Mouse (Mus musculus) intestine, embryonic 15.5 days (tissue): ENCODE results near the gene Rpap3. TPM values are rescaled to one million over a fixed set of nuclear protein-coding genes. Genes with fewer than 3 reads are reported as not detected.

Experiments
- ATAC-seq: fragments of 200-750 bp; cut with Nextera tagmentation; 2 replicates; pipeline ENCODE4 v1.8.0; 2017; ENCODE audit warnings: moderate TSS enrichment, moderate library complexity
- H3K27ac ChIP-seq: fragments of 300-500 bp; sonication (generic); 2 replicates; pipeline ENCODE4 v1.5.1; 2015; ENCODE audit warnings: mild to moderate bottlenecking, inconsistent platforms
- H3K27me3 ChIP-seq: fragments of 300-500 bp; sonication (generic); replicated peaks from 2 replicates; pipeline ENCODE4 v1.6.1; 2015; ENCODE audit warnings: inconsistent platforms
- H3K36me3 ChIP-seq: fragments of 300-500 bp; sonication (generic); 2 replicates; pipeline ENCODE4 v1.6.1; 2015; ENCODE audit warnings: inconsistent platforms
- H3K4me1 ChIP-seq: fragments of 300-500 bp; sonication (generic); replicated peaks from 2 replicates; pipeline ENCODE4 v1.6.1; 2015; ENCODE audit warnings: inconsistent platforms
- H3K4me2 ChIP-seq: fragments of 300-500 bp; sonication (generic); replicated peaks from 2 replicates; pipeline ENCODE4 v1.6.1; 2015; ENCODE audit warnings: mild to moderate bottlenecking, inconsistent platforms
- H3K4me3 ChIP-seq: fragments of 300-500 bp; sonication (generic); replicated peaks from 2 replicates; pipeline ENCODE4 v1.5.1; 2015; ENCODE audit warnings: inconsistent platforms
- H3K9ac ChIP-seq: fragments of 300-500 bp; sonication (generic); 2 replicates; pipeline ENCODE4 v1.6.1; 2015; ENCODE audit warnings: inconsistent platforms
- H3K9me3 ChIP-seq: fragments of 300-500 bp; sonication (generic); 2 replicates; pipeline ENCODE4 v1.6.1; 2016; ENCODE audit warnings: inconsistent platforms
- WGBS: fragments of 180-500 bp; shearing (Covaris S2); methylation state at CpG from one replicate; pipeline ENCODE4 v1.1.7; 2015; 5-methylcytosine and 5-hydroxymethylcytosine counted together
- polyA plus RNA-seq: library from polyadenylated mRNA; unstranded; fragments of >200 nt; fragmentation: Nextera tagmentation; extraction: Ambion mirVana; gene quantifications from 2 replicates; pipeline ENCODE4 v1.2.1, GENCODE M21; 2015

Gene Rpap3
- polyA plus RNA-seq, 1 experiment from 2014 or later: 24.0 TPM

GRCm38 (mm10) chr15:97745331-97745730, 39.7 kb upstream of the Rpap3 start:
- no peak overlapping the region for H3K27ac ChIP-seq
- 69% methylated on average over 10 of the region's 10 CpGs for WGBS
- H3K4me1 ChIP-seq: peaks cover 9% of the 10 kb centered on the region
- H3K9ac ChIP-seq: no peak overlapping the region
- no peaks in the 10 kb centered on the region for H3K9me3 ChIP-seq
- H3K27me3 ChIP-seq: no peaks in the 10 kb centered on the region
- H3K4me2 ChIP-seq: no peak overlapping the region
- ATAC-seq: peak; percentile 29; the same call in 1 of the 2 replicates
- no peak overlapping the region for H3K4me3 ChIP-seq
- no peaks in the 10 kb centered on the region for H3K36me3 ChIP-seq

- ATAC-seq: peak; percentile 54
- H3K4me2 ChIP-seq: no peak overlapping the region
- 45% methylated on average over 10 of the region's 10 CpGs for WGBS
- no peak overlapping the region for H3K27ac ChIP-seq
- H3K4me1 ChIP-seq: 0 out of 2 replicates have a peak, but pooled peaks cover 5% of the 10 kb centered on the region
- no peaks in the 10 kb centered on the region for H3K36me3 ChIP-seq
- H3K9ac ChIP-seq: no peak overlapping the region
- no peaks in the 10 kb centered on the region for H3K27me3 ChIP-seq
- no peaks in the 10 kb centered on the region for H3K9me3 ChIP-seq
- no peak overlapping the region for H3K4me3 ChIP-seq
These were observed 39.3 kb upstream of the Rpap3 start for GRCm38 (mm10) chr15:97744930-97745329.

GRCm38 (mm10) chr15:97743961-97744525, 38.4 kb upstream of the Rpap3 start:
- Histone ChIP-seq H3K4me3 (no peak overlapping the region), H3K9me3 (no peaks in the 10 kb centered on the region), H3K4me2 (no peak overlapping the region), H3K27ac (no peak overlapping the region), H3K27me3 (no peaks in the 10 kb centered on the region), H3K36me3 (no peaks in the 10 kb centered on the region), H3K4me1 (0 out of 2 replicates have a peak, but pooled peaks cover 5% of the 10 kb centered on the region), H3K9ac (no peak overlapping the region)
- WGBS: 58% methylated on average over 12 of the region's 12 CpGs
- no peak for ATAC-seq

- Histone ChIP-seq H3K9me3 (no peaks in the 10 kb centered on the region), H3K27me3 (no peaks in the 10 kb centered on the region), H3K4me3 (no peak overlapping the region), H3K4me2 (no peak overlapping the region), H3K36me3 (no peaks in the 10 kb centered on the region), H3K27ac (no peak overlapping the region), H3K4me1 (0 out of 2 replicates have a peak, but pooled peaks cover 5% of the 10 kb centered on the region), H3K9ac (no peak overlapping the region)
- 83% methylated on average over 5 of the region's 5 CpGs for WGBS
- ATAC-seq: no peak
These were observed 37.6 kb upstream of the Rpap3 start for GRCm38 (mm10) chr15:97743210-97743609.

- Histone ChIP-seq H3K9me3 (no peaks in the 10 kb centered on the region), H3K27me3 (no peaks in the 10 kb centered on the region), H3K9ac (no peak overlapping the region), H3K4me3 (no peak overlapping the region), H3K36me3 (no peaks in the 10 kb centered on the region), H3K27ac (no peak overlapping the region), H3K4me2 (no peak overlapping the region), H3K4me1 (0 out of 2 replicates have a peak, but pooled peaks cover 5% of the 10 kb centered on the region)
- 67% methylated on average over 4 of the region's 4 CpGs for WGBS
- ATAC-seq: no peak
These were observed 37.0 kb upstream of the Rpap3 start for GRCm38 (mm10) chr15:97742600-97742999.

GRCm38 (mm10) chr15:97742074-97742473, 36.4 kb upstream of the Rpap3 start:
- H3K9me3 ChIP-seq: no peaks in the 10 kb centered on the region
- no peak overlapping the region for H3K4me3 ChIP-seq
- H3K4me1 ChIP-seq: 0 out of 2 replicates have a peak, but pooled peaks cover 5% of the 10 kb centered on the region
- ATAC-seq: no peak
- H3K27ac ChIP-seq: no peak overlapping the region
- no peaks in the 10 kb centered on the region for H3K27me3 ChIP-seq
- 61% methylated on average over 7 of the region's 7 CpGs for WGBS
- no peaks in the 10 kb centered on the region for H3K36me3 ChIP-seq
- H3K9ac ChIP-seq: no peak overlapping the region
- no peak overlapping the region for H3K4me2 ChIP-seq

- H3K9ac ChIP-seq: no peak overlapping the region
- H3K27me3 ChIP-seq: no peaks in the 10 kb centered on the region
- no peak overlapping the region for H3K4me2 ChIP-seq
- H3K9me3 ChIP-seq: no peaks in the 10 kb centered on the region
- H3K4me1 ChIP-seq: 0 out of 2 replicates have a peak, but pooled peaks cover 5% of the 10 kb centered on the region
- H3K36me3 ChIP-seq: no peaks in the 10 kb centered on the region
- 82% methylated on average over 12 of the region's 12 CpGs for WGBS
- no peak overlapping the region for H3K4me3 ChIP-seq
- ATAC-seq: no peak
- no peak overlapping the region for H3K27ac ChIP-seq
These were observed 36.0 kb upstream of the Rpap3 start for GRCm38 (mm10) chr15:97741662-97742061.

- no peak for ATAC-seq
- Histone ChIP-seq H3K27me3 (no peaks in the 10 kb centered on the region), H3K9me3 (no peaks in the 10 kb centered on the region), H3K36me3 (no peaks in the 10 kb centered on the region), H3K4me1 (0 out of 2 replicates have a peak, but pooled peaks cover 5% of the 10 kb centered on the region), H3K4me2 (no peak overlapping the region), H3K27ac (no peak overlapping the region), H3K9ac (no peak overlapping the region), H3K4me3 (no peak overlapping the region)
- 65% methylated on average over 9 of the region's 9 CpGs for WGBS
These were observed 34.7 kb upstream of the Rpap3 start for GRCm38 (mm10) chr15:97740283-97740732.

- no peak for ATAC-seq
These were observed 33.3 kb upstream of the Rpap3 start for GRCm38 (mm10) chr15:97738923-97739322.

GRCm38 (mm10) chr15:97731988-97732387, 26.4 kb upstream of the Rpap3 start:
- no peak overlapping the region for H3K9ac ChIP-seq
- H3K27me3 ChIP-seq: no peaks in the 10 kb centered on the region
- H3K36me3 ChIP-seq: no peaks in the 10 kb centered on the region
- H3K9me3 ChIP-seq: no peaks in the 10 kb centered on the region
- no peak for ATAC-seq
- WGBS: 90% methylated on average over 11 of the region's 11 CpGs
- H3K4me2 ChIP-seq: no peak overlapping the region
- 0 out of 2 replicates have a peak, but pooled peaks cover 3% of the 10 kb centered on the region for H3K4me1 ChIP-seq
- H3K4me3 ChIP-seq: no peak overlapping the region
- H3K27ac ChIP-seq: no peak overlapping the region

More at GRCm38 (mm10) chr15:97738923-97739322, 33.3 kb upstream of the Rpap3 start:
- no peaks in the 10 kb centered on the region for H3K9me3 ChIP-seq
- H3K4me2 ChIP-seq: no peak overlapping the region
- H3K9ac ChIP-seq: no peak overlapping the region
- 0 out of 2 replicates have a peak, but pooled peaks cover under 1% of the 10 kb centered on the region for H3K4me1 ChIP-seq
- H3K27ac ChIP-seq: no peak overlapping the region
- H3K4me3 ChIP-seq: no peak overlapping the region
- 80% methylated on average over 7 of the region's 7 CpGs for WGBS
- no peaks in the 10 kb centered on the region for H3K36me3 ChIP-seq
- no peaks in the 10 kb centered on the region for H3K27me3 ChIP-seq

- Histone ChIP-seq H3K36me3 (no peaks in the 10 kb centered on the region), H3K4me1 (0 out of 2 replicates have a peak, but pooled peaks cover 3% of the 10 kb centered on the region), H3K27me3 (no peaks in the 10 kb centered on the region), H3K4me3 (no peak within 1 kb of the TSS), H3K27ac (no peak within 1 kb of the TSS), H3K4me2 (no peak within 1 kb of the TSS), H3K9ac (no peak within 1 kb of the TSS), H3K9me3 (no peaks in the 10 kb centered on the region)
- ATAC-seq: no peak
- WGBS: 83% methylated on average over 8 of the region's 8 CpGs
These were observed 25.5 kb upstream of the Rpap3 start, which contains the start of gene Endou for GRCm38 (mm10) chr15:97731111-97731510. Endou (minus strand) TSS chr15:97731339.

GRCm38 (mm10) chr15:97730365-97730764, 24.7 kb upstream of the Rpap3 start:
- no peak overlapping the region for H3K4me2 ChIP-seq
- no peak overlapping the region for H3K9ac ChIP-seq
- H3K36me3 ChIP-seq: no peaks in the 10 kb centered on the region
- no peak for ATAC-seq
- WGBS: 58% methylated on average over 6 of the region's 6 CpGs
- no peaks in the 10 kb centered on the region for H3K9me3 ChIP-seq
- no peak overlapping the region for H3K4me3 ChIP-seq
- no peak overlapping the region for H3K27ac ChIP-seq
- H3K27me3 ChIP-seq: no peaks in the 10 kb centered on the region
- 0 out of 2 replicates have a peak, but pooled peaks cover 3% of the 10 kb centered on the region for H3K4me1 ChIP-seq

- no peak overlapping the region for H3K9ac ChIP-seq
- H3K9me3 ChIP-seq: no peaks in the 10 kb centered on the region
- H3K27me3 ChIP-seq: no peaks in the 10 kb centered on the region
- ATAC-seq: no peak
- no peak overlapping the region for H3K27ac ChIP-seq
- H3K4me1 ChIP-seq: 0 out of 2 replicates have a peak, but pooled peaks cover 3% of the 10 kb centered on the region
- WGBS: 54% methylated on average over 7 of the region's 7 CpGs
- no peak overlapping the region for H3K4me2 ChIP-seq
- H3K4me3 ChIP-seq: no peak overlapping the region
- no peaks in the 10 kb centered on the region for H3K36me3 ChIP-seq
These were observed 23.2 kb upstream of the Rpap3 start for GRCm38 (mm10) chr15:97728804-97729203.
